Mouse (Mus musculus): ENCODE measurements around the gene Col2a1. TPM values are rescaled to one million over a fixed set of nuclear protein-coding genes. Genes with fewer than 3 reads are reported as not detected.

Gene Col2a1
- not detected for polyA plus RNA-seq (2017; shearing (Covaris generic))

DNA sequence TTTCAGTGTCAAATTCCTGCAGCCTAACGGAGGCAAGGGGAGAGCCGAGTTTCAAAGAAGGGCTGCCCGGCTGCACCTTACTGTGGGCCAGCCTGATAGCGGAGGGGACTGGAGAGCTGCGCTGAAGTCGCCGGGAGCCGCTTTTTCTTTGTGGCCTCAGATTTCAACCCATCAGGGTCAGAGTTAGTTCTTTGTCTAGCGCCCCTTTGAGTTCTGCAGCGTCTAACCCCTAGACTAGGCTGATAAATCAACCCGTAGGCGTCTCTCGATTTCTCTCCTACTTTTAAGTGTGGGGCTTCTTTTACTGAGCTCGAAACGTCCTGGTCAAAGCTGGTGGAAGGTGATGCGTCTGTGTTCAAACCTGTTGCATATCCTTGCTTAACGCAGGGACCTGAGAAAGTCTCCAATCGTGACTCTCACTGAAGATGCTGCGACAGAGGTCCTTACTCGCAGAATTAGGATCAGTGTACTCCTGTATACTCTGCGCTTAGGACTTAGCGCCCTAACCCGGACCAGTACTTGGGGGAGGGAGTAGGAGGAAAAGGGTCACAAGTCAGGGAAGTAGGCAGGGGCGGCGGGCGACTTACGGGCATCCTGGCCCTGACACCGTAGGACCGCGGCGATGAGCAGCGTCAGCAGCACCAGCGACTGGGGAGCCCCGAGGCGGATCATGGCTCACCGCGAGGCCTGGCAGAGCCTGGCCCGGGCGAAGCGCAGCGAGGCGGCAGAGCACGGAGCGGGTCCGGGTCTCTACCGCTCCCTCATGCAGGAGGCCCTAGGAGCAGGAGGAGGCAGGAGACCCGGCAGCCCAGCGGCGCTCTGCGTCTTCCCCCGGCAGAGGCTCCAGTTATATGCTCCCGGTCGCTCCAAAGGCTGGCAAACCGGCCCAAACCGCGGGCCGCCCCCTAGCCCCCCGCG is at the start of gene Col2a1:
Gene Col2a1 (minus strand): TSS at position 874 of the 918 bp plus-strand sequence.
- no peak for ATAC-seq

DNA sequence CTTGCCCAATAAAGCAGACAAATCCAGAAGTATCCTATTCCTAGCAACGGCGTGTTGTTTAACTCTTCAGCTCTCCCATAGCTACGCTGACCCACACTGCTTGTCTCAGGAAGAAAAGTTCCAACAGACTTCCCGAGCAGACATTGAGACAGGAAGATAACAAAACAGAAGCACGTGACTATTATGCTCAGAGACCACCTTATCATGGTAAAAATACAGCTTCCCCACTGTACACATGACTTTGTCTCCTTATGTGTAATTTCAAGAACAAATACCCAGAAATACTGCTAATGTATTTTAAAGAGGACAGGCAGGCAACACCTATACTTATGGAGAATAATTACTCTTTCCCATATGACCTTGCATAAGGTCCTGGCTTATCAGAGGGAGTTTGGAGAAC is 47.2 kb upstream of the Col2a1 start:
- no peak for ATAC-seq

DNA sequence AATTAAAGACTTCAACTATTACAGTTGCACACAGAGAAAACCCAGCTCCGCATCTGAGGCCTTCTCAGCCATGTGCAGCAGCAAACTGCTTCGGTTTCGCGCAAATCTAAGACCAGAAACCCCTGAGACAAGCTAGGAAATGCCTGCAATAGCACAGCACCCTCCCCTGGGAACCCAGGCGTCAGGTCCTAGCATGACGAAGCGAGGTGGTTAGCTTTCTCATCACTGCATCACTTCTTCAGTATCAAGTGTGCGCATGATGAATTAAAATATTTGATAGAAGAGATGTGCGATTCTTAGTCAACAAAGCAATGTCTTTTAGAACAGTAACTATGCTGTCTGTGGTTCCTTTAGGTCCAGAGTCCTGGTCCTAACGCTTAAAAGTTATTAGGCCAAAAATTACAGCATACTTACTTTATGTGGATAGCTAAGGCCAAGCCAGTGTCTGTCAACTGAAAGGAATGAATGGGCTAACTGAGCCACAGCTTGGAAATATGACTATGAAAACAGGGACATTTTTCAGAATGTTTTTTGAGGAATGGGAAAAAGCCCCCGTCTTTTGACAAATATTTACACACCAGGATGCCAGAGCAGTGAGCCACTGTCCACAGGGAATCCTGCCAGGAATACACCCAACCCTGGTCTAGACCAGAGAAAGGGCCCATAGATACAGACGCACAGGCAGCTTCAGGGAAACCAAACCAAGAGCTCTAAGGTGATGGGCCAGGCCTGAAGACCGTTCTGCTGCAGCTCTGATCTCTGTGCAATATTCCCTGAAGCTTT is 44.6 kb upstream of the Col2a1 start:
- ATAC-seq: no peak

DNA sequence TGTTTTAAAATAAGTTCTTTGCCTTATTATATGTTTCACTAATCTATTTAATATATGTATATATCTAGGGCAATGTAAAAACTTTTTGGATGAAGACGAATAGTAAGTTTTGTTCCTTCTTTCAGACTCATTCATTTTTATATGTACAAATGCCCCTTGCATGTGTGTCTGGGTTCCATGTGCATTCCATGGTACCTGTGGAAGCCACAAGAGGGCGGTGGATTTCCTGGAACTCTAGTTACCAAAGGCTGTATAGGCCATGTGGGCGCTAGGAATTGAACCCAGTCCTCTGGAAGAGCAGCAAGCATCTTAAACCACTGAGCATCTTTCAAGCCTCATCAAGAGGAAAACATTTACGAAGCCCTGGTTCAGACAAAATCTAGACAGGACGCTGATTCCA is 39.9 kb upstream of the Col2a1 start:
- ATAC-seq: no peak

DNA sequence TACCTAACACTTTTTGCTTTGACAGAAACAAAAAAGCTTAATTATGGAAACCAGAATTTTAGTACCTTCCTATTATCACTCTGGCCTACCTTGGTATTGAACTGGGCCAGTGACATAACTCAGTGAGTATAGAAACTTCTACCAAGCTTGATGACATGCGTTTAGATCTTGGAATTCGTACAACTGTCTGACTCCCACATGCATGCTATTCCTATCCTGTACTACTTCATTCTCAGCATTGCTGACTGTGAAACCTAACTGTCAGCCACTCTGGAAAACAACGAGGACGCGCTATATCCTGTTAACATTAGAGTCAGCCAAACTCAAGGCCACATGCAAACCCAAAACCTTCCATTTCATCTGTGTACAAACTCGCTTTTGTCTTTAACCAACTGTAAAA is 39.5 kb upstream of the Col2a1 start:
- ATAC-seq: no peak

DNA sequence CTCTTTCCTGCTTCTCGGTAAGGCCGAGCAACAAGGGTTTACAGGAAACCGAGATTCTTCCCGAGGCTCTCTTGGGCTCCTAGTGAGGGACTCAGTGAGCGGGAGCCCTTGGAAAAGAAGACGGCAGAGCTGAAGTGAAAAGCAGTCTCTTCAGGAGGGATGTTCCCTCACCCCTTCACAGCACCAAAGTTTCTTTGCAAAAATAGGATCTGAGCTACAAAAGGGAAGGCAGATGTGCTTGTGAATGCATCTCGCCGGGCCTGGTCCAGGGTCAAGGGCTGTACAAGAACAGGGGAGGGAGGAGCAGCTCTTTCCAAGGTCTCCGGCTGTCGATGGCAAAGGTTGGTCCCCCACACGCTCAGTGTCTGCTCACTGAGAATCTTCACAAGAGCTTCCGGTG is 38.0 kb upstream of the Col2a1 start:
- ATAC-seq: no peak

DNA sequence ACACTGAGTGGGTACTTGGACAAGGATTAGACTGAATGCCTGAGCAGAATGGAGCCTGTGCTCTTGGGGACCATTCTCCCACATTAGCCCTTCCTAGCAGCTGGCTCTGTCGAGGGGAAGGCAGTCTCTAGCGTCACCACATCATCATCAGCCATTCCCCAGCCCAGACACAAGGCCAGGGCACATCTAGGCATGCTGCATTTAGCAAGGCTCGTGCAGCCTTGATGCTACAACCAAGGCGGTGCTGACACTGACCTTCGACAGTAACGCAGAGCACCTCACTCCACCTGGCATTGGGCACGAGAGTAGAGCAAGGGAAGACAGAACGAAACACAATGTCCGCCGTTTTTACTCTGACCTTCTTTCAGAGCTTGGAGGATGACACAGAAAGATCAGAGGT is 35.2 kb upstream of the Col2a1 start:
- ATAC-seq: no peak

DNA sequence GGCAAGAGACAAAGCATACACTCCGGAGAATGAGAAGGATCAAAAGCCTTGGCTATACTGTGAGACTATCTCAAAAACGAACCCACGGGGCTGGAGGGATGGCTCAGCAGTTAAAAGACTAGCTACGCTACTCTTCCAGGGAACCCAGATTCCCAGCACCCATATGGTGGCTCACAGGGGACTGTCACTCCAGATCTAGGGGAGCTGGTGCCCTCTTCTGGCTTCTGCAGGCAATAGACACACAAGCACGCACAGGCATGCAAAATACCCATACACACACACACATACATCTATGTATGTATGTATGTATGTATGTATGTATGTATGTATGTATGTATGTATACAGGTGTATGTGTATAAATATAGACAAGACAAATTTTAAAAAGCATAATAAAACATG is 32.1 kb upstream of the Col2a1 start:
- no peak for ATAC-seq

DNA sequence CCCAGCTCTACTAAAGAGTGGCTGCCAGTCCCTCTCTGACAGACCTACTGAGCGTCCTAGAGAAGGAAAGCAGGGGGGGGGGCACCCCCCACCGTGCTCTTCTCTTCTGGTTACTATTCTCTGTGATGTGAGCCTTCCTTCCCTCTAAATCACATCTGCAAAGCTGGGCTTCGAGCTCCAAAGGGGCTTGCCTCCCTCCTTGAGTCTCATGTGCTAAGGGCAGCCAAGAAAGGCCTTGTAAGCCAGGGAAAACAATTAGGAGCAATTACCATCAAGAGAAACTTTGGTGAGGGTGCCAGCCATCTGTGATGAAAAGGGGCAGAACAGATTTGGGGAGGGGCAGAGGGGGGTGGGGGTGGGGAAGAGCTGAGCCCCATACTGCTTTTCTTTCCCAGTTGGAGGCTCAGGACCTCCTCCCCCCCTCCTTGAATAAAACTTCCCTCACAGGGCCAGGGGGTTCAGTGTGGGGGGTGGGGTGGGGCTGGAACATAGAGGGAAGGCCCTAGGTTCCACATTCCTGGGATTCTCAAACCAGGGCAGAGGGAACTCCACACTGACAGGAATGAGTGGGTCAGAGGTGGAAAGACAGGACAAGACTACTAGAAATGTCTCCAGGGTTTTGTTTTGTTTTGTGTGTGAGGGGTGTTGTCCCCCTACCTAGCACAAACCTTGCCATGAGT is 30.7 kb upstream of the Col2a1 start:
- ATAC-seq: no peak

DNA sequence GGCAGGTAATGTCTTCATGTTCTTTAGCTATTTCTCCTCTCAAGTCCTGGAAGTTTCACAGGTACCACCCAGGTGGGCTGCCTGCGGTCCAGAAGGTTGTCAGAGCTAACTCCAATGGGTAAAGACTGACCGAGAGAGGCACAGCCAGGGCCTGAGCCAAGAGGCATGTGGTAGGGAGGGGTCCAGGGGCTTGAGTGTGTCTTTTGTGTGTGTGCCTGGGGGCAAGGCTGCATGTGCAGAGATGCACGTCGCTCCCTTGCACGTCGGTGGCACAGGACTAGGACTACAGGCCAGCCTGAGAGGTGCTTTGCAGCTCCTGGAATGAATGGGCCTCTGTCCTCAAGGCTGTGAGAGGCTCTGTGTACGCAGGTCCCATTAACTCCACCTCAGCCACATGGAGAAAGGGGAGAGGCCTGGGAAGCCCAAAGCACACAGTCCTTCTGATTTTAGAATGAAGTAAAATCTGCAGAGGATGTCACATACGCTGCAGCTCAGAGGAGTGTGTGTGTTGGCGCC is 28.8 kb upstream of the Col2a1 start:
- no peak for ATAC-seq

DNA sequence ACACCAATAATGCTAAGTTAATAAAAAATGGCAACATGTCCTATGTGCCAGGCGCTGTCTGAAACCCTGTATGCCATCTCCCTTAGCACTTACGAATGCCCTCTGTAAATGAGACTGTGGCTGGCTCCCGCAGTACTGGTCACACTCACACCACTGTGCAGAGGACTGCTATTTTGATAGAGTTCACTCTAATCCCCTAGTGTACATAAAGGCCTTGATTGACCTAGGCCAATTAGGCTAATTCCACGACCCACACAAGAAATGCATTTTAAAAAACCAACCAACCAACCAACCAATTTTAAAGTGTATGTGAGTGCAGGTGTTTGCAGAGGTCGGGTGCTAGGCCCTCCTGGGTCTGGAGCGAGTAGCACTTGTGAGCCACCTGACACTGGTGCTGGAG is 25.3 kb upstream of the Col2a1 start:
- no peak for ATAC-seq

DNA sequence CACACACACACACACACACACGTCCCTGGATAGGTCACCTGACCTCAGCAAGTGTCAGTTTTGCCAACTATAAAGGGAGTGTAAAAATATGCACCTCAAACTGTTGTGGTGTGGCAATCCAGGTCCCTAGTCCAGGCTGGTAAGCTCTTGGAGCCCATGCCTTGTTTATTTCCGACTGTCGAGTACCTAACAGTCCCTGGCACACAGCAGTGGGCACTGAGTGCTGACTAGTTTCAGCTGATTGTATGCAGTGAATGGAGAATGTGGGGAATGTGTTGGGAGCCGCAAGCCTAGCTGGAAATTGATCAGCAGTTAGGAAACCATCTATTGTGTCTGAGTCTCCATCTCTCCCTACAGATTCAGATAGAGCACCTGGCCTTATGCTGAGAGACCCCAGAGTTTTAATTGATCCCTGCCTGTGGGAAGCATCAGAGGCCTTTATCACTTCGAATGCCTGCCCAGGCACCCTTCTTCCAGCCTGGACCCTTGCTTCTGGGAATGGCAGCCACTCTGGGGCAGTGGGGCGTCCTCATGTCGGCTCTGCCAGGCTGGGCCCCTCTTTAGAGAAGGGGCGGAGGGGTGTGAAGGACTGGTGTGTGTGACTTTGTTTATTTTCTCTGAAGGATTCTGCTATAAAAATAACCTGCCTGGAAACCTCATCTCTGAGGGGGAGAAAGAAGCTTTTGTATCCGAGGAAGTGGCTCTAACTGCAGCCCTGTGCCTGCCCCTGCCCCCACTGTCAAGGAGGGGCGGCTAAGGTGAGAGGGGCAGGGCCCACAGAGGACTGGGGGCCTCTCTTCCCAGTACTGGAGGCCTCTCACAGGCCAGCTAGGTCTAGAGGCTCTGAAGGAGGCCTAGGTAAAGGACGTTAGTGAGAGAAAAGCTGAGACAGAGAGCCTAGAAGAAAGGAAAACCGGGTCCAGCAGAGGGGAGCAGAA is 22.7 kb upstream of the Col2a1 start:
- no peak for ATAC-seq

DNA sequence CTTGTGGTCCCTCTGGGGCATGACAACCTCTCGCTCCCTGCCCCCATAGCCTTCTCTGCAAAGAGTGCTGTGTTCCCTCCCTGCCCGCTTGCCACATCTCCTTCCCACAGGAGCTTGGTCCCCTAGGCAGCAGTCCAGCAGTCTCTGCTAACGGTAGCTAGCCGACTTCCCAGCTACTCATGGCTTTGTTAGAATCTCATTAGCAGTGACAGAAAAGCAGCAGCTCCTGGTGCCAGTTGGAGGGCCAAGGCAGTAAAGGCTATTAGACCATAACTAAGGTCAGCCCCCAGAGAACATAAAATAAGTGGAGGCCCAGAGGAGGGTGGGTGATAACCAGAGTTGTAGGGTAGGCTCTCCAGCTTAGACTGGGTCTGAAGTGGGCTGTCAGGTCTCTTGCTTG is 21.1 kb upstream of the Col2a1 start:
- ATAC-seq: no peak

DNA sequence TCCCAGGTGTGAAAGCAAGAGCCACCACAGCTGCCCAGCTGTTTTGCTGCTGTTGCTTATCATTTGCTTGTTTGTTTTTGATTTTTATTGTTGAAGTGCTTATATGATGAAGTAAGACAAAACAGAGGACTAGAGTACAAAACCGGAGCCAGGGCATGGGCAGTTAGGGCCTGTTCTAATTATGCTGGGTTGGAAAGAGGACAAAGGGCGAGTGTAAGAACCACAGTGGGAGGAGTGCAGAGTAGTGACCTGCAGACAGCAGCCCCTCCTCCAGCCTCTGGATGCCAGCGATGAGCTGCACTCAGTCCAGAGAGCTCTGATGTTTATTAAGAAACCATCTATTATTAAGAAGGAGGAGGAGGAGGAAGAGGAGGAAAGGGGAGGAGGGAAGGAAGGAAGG is 18.6 kb upstream of the Col2a1 start:
- ATAC-seq: no peak

DNA sequence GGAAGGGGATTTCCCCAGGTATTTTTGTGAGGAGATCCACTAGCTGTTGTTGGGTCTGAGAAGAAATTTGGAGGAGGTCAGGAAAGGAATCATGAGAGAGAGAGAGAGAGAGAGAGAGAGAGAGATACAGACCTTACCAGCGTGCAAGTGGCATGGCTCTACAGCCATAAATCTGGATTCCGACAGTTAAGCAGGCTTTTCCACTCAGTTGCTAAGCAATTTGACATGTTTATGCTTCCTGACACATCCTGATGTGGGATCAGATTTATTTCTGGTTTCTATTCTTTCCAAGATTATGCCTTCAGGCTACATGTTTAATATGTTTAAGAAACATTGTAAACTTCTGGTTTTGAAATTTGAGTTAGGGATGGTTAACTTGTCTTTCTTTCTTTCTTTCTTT is 17.4 kb upstream of the Col2a1 start:
- no peak for ATAC-seq

DNA sequence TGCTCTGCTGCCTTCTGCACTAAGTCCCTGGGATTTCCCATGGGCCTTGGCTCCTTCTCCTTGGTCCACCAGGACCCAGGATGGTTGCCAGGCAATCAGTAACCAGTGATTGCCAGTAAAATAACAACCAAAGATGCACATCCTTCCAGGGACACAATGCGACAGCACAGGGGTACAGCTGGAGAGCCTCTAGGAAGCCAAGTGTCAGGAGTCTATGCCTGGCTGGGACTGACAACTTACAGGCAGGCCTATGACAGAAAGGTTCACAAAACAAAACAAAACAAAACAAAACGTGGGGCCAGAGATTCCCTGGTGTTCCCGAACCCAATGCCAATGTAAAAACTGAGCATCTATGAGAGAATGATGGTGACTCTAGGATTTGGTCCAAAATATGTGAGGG is 14.6 kb upstream of the Col2a1 start:
- no peak for ATAC-seq

DNA sequence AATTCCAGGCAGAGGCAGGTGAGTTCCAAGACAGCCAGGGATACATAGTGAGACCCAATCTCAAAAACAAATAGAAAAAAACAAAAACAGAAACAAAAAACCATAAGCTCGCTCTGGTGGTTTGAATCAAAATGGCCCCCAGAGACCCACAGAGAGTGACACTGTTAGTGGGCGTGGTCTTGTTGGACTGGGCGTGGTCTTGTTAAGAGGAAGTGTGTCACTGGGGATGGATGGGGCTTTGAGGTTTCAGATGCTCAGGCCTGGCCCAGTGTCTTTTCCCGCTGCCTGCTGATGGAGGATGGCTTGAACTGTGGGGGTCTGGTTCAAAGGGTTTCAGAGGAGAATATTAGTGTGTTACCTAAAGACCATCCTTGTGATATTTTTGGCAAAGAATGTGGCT is 13.4 kb upstream of the Col2a1 start:
- no peak for ATAC-seq

DNA sequence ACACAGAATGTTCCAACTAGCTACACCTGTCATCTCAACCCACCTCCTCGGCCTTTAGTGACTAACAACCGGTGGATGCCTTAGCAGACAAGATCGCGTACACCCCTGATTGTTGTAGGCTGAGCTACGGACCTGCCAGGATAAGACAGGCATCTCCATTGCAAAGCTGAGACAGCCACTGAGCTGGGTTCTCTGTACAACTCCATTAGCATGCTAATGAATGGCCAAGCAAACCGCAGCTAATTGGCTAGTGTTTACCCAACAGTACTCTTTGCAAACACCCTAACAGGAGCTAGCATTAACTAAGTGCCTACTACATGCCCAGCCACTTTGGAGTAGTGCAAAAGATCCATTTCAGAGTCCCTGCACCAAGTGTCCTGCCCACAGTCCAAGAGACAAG is 8.3 kb upstream of the Col2a1 start:
- no peak for ATAC-seq

DNA sequence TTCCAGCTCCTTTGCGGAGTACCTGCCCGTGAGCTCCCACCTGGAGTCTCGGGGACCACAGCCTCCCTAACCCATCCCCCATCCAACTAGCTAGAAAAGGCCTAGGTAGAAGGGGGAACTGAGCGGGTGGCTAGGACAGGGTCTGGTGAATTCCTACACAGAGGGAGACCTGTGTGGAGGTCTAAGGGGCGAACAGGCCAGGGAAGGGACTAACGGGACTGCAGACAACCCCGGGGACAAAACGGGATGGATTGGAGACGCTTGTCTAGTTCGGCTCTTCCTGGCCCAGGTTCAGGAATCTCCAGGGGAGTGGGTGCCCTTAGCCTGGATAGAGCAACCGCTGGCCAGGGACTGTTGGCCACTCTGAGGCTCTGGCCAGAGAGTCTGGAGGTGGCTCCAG is 686 bp upstream of the Col2a1 start:
- ATAC-seq: no peak

DNA sequence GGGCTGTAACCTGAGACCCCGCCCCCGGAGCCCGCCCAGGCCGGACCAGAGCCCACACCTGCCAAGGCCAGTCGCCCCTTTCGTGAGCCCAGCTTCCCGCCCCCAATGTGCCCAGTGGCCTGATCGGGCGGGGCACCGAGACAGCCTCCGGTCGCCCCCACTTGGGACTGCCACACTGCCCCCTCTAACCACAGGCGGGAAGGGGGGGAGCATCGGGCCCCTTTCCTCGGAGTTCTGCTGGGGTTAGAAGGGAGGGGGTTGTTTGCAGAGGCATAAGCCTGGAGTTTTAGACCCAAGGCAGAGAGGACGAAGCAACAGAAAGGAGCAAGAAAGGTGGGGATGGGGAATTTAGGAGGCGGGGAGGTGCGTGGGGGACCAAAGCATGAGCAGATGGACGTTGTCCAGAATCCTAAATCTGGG is 255 bp upstream of the Col2a1 start:
- ATAC-seq: no peak

DNA sequence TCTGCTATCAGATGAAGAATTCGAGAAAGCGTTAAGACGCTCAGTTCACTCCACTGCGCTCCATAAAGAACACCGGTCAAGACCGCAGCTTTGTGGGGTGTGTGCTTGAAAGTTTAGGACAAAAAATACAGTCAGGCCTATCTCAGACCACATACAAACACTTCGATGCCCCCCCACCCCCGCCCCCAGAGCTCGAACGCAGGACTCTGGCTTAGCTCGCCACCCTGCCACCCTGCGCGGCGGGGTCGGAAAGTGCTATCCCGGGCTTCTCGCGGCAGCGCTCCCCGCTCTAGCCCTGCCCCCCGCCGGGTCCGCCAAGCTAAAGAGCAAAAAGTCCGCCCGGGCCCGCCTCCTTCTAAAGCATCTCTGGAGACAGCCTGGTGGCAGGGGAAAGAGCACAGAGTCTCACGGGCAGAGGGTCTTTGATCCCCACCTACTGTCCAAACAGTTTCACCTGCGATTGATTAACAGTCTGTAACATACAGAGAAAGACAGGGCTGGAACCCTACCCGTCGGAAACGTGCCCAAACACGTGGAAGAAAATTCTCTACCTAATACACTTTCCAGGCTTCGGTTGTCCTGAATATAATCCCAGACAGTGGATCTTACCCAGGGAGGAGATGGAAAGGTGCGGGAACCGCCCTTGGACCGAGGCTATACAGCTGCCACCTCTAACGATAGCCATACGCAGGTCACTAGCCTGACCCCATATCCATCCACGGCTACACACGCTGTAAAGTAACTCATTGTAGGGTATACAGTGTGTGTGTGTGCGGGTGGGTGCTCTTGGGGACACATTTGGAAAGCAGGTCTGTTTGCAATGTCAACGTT is 1.3 kb downstream of the Col2a1 start:
- ATAC-seq: no peak
